Comparison of ENCODE assay signal across 8 mouse cellular contexts in the genomic region with DNA sequence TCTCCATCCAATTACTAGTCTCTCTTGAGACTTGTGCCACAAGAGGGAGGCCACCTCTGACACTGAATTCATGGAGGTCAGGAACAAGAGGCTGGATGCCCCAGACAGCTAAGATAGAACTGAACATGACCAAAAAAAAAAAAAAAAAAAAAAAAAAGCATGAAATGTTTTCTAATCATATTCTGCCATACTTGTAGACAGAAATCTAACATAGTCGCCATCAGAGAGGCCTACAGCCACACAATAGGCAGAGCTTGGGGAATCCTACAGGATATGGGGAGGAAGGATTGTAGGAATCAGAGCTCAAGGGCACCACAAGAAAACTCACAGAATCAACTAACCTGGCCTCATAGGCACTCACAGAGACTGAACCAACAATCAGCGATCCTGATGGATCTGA. TPM values are rescaled to one million over a fixed set of nuclear protein-coding genes. Genes with fewer than 3 reads are reported as not detected.
DNase-seq lines count a peak whose midpoint lies in the region; ATAC-seq and TF ChIP-seq lines count a peak whose summit lies in the region.

No protein-coding gene starts in this region.

- H3K79me3 ChIP-seq in C2C12 (ENCODE audit: low read depth): peaks cover 28% of the 10 kb centered on the region

- WGBS in heart, postnatal 0 days: 44% methylated on average over 2 of the region's 2 CpGs
- WGBS in embryonic facial prominence, embryonic 10.5 days: 51% methylated on average over 2 of the region's 2 CpGs
- WGBS in limb, embryonic 15.5 days: 69% methylated on average over 2 of the region's 2 CpGs

- peak overlapping the region; percentile 100 for H3ac ChIP-seq in C2C12 (ENCODE audit: control insufficient read depth, insufficient read length, low read depth)

- TF ChIP-seq CTCF in heart, postnatal 0 days (IDR thresholded peaks at IDR 0.05; ENCODE audit: low read depth): no peak
- TF ChIP-seq CTCF in C2C12 (IDR thresholded peaks at IDR 0.05; ENCODE audit: control insufficient read depth, insufficient read depth, insufficient read length): no peak

- H3K4me2 ChIP-seq in heart, postnatal 0 days (ENCODE audit: low read depth, low read length): peak overlapping the region; percentile 91
- peak overlapping the region; percentile 53; the same call in 1 of the 2 replicates for H3K4me2 ChIP-seq in limb, embryonic 15.5 days

- DNase-seq in heart, postnatal 0 days (ENCODE audit: low spot score): no peak
- DNase-seq in heart, postnatal 4 days: no peak
- DNase-seq in embryonic facial prominence, embryonic 10.5 days (ENCODE audit: low spot score): no peak
- no peak for DNase-seq in cerebellum, adult 18-20 months
- DNase-seq in retina, postnatal 1 day: no peak
- DNase-seq in ovary, adult 18-20 months (ENCODE audit: low spot score): no peak

- no peaks in the 10 kb centered on the region for H3K4me1 ChIP-seq in heart, postnatal 0 days (ENCODE audit: control insufficient read depth, insufficient read depth)
- H3K4me1 ChIP-seq in embryonic facial prominence, embryonic 10.5 days: peaks cover 24% of the 10 kb centered on the region
- peaks cover 2% of the 10 kb centered on the region; the same call in 1 of the 2 replicates for H3K4me1 ChIP-seq in limb, embryonic 15.5 days

- peak overlapping the region; percentile 70 for H3K4me3 ChIP-seq in heart, postnatal 0 days (ENCODE audit: low read depth, low read length)
- no peak overlapping the region for H3K4me3 ChIP-seq in C2C12 (ENCODE audit: insufficient read depth, poor library complexity, severe bottlenecking)
- peak overlapping the region; percentile 67; the same call in 1 of the 2 replicates for H3K4me3 ChIP-seq in embryonic facial prominence, embryonic 10.5 days
- H3K4me3 ChIP-seq in limb, embryonic 15.5 days: peak overlapping the region; percentile 55; the same call in 1 of the 2 replicates

- peaks cover 5% of the 10 kb centered on the region; the same call in 1 of the 2 replicates for H3K36me3 ChIP-seq in heart, postnatal 0 days (replicated peaks; ENCODE audit: control insufficient read depth, insufficient read depth, low read length)
- peaks cover 15% of the 10 kb centered on the region for H3K36me3 ChIP-seq in C2C12 (ENCODE audit: control insufficient read depth, insufficient read depth)
- H3K36me3 ChIP-seq in embryonic facial prominence, embryonic 10.5 days (replicated peaks): peaks cover 8% of the 10 kb centered on the region
- H3K36me3 ChIP-seq in limb, embryonic 15.5 days: peaks cover 8% of the 10 kb centered on the region; the same call in 1 of the 2 replicates

- H3K9ac ChIP-seq in heart, postnatal 0 days (replicated peaks; ENCODE audit: low read depth, low read length): no peak overlapping the region
- no peak overlapping the region for H3K9ac ChIP-seq in limb, embryonic 15.5 days

- peak overlapping the region; percentile 89 for H3K27ac ChIP-seq in heart, postnatal 0 days (ENCODE audit: low read depth)
- no peak overlapping the region for H3K27ac ChIP-seq in embryonic facial prominence, embryonic 10.5 days (replicated peaks)
- H3K27ac ChIP-seq in limb, embryonic 15.5 days: no peak overlapping the region

- TF ChIP-seq EP300 in heart, postnatal 0 days (IDR thresholded peaks at IDR 0.05; ENCODE audit: low read depth): no peak

- H3K27me3 ChIP-seq in heart, postnatal 0 days (ENCODE audit: control insufficient read depth, insufficient read depth, low read length): no peaks in the 10 kb centered on the region
- H3K27me3 ChIP-seq in C2C12 (ENCODE audit: control insufficient read depth, insufficient read depth, insufficient read length): no peaks in the 10 kb centered on the region
- H3K27me3 ChIP-seq in embryonic facial prominence, embryonic 10.5 days (replicated peaks; ENCODE audit: low read depth, poor library complexity, severe bottlenecking): no peaks in the 10 kb centered on the region
- H3K27me3 ChIP-seq in limb, embryonic 15.5 days: no peaks in the 10 kb centered on the region

- ATAC-seq in heart, postnatal 0 days (ENCODE audit: insufficient read depth, low read depth): no peak
- ATAC-seq in limb, embryonic 15.5 days (ENCODE audit: insufficient number of reproducible peaks, low FRiP score, low TSS enrichment, low read depth): no peak

- 0 out of 2 replicates have a peak, but pooled peaks cover 3% of the 10 kb centered on the region for H3K9me3 ChIP-seq in heart, postnatal 0 days (replicated peaks; ENCODE audit: control insufficient read depth, low read length)
- H3K9me3 ChIP-seq in embryonic facial prominence, embryonic 10.5 days: no peaks in the 10 kb centered on the region
- H3K9me3 ChIP-seq in limb, embryonic 15.5 days: no peaks in the 10 kb centered on the region

- H3K79me2 ChIP-seq in C2C12 (ENCODE audit: control insufficient read depth, insufficient read depth): peaks cover 42% of the 10 kb centered on the region

TF ChIP-seq in C2C12, 6 proteins besides CTCF, POLR2A, EP300 and RAD21:
- TF ChIP-seq MYOD1 (IDR thresholded peaks at IDR 0.05; ENCODE audit: control insufficient read depth, insufficient read length, low read depth) (no peak), FOSL1 (IDR thresholded peaks at IDR 0.05; ENCODE audit: insufficient read depth, low read length, poor library complexity, severe bottlenecking) (no peak), MAX (IDR thresholded peaks at IDR 0.05) (no peak), MYOG (IDR thresholded peaks at IDR 0.05; ENCODE audit: control insufficient read depth, extremely low read depth, insufficient read length) (no peak), CEBPB (IDR thresholded peaks at IDR 0.05; ENCODE audit: low read depth) (no peak), USF1 (IDR thresholded peaks at IDR 0.05; ENCODE audit: low read depth) (no peak)
TF ChIP-seq in C2C12: peak in this region for 0.

RNA-seq across cellular contexts. Expression of a gene that starts 0.5 kb away (rescaled TPM):
- 8.2 and 11.9 TPM in 2 replicates for total RNA-seq in heart, postnatal 0 days (2014; rRNA removed; ENCODE audit: low replicate concordance)
- 10.7 and 12.3 TPM in 2 replicates for polyA plus RNA-seq in heart, postnatal 0 days (2015; fragmentation: Nextera tagmentation; extraction: Ambion mirVana)
- 10 to 100 TPM; 15.7 to 16.5 TPM for total RNA-seq in heart, postnatal 4 days (2021)
- 11.8 TPM for polyA plus RNA-seq in C2C12 (2012; fragmentation: generic; extraction: Trizol)
- polyA plus RNA-seq in embryonic facial prominence, embryonic 10.5 days (2016; fragmentation: Nextera tagmentation; extraction: Ambion mirVana): 13.1 TPM in 2 replicates
- polyA plus RNA-seq in limb, embryonic 15.5 days (2015; fragmentation: Nextera tagmentation; extraction: Ambion mirVana): 38.3 and 38.9 TPM in 2 replicates
